Mouse (Mus musculus) CH12F3 (cell line): ENCODE measurements around the gene Gm9857.

Source experiments
- in situ Hi-C: fragments of 300-500 bp; cut with MboI; formaldehyde crosslinking; loops from 2 replicates; pipeline ENCODE4 v1.14.3; 2020; ENCODE audit warnings: low sequenced_read_pairs

Gene Gm9857

DNA sequence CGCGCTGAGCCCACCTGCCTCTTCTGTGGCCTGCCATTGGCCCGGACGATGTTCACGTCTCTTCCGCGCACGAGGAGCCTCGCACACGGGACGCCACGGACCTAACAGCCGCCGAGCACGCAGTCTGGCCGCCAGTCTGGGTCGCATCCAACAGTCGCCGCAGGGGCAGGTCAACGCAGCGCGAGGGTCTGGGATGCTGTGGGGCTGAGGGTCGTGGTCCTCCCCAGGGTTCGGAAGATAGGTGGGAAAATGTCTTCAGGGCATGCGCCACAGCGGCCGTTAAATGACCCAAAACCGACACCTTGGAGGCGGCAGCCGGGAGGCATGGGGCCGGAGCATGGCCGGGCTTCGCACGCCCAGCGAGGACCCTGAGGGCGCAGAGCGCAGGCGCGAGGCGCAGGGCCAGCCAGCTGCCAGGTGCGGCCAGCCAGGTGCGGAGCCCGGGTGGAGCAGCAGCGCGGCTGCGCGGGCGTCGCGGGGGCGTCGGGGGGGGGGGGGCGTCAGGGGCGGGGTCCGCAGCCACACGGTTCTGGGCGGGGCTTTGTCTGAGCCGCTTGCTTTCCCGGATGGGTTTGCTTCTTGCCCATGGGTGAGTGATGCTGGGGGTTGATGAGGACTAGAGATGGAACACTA is at the start of gene Gm9857:
TSS of gene Gm9857 (minus strand) at position 445 of the 633 bp plus-strand sequence.
- in situ Hi-C loops = no loop called here

DNA sequence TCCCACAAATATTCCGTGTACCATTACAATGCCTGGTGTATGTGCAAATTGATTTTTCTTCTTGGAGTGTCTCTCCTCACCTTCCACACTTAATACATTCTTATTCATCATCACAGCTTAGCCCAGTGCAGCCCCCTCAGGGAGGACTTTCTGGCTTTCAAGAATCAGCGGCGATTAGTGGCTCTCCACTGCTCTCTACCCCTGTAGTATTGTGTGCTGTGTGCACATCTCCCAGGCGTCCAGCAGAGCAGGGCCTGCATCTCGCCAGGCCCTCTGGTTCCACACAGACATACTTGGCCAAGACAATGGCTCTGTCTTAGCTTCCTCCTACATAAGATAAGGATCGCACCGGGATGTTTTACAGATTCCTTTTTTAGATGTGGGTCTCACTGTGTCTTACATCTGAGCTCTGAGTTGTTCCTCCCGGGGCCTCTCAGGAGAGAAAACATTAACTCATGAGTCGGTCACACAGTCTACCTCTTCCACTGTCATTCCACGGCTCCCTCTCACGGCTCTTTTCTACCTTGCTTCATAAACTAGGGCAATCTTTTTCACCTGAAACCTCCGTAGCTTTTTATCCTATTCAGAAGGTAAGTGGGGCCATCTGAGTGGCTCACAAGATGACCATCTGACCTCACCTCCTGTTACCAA is 46.9 kb upstream of the Gm9857 start:
- in situ Hi-C loops = no loop called here

DNA sequence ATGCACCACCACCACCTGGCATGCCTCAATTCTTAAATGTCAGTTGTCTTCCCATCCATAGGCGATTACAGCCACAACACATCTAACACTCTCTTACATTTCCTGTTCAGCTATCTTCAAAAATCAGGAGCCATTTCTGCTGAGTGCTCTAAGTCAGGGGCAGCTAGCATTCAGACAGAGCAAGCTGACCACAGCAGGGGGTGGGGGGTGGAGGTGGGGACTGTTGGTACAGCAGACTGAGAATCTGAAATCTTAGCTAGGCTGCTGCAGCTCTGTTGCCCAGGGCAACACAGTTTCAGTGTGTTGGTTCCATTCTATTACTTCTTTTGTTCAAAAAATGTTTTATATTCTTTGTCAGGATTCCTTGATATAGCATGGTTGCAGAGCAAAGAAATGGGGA is 46.3 kb upstream of the Gm9857 start:
- in situ Hi-C loops = no loop called here

DNA sequence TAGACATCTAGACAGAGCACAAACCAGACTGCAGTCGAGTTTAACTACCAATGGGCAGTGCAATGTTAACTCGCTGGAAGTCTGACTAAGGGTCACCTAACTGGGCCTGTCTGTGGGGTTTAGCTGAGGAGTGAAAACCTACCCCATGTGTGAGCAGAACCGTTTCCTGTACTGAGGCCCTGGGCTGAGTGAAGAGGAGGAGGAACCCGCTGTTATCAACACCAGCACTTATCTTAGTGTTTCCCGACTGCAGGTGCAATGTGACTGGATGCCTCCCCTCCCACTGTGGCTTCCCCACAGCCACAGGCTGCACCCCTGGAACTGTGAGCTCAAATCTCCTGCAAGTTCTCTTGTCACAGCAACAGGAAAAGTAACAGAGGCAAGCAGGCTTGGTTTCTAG is 43.7 kb upstream of the Gm9857 start:
- in situ Hi-C loops = no loop called here

DNA sequence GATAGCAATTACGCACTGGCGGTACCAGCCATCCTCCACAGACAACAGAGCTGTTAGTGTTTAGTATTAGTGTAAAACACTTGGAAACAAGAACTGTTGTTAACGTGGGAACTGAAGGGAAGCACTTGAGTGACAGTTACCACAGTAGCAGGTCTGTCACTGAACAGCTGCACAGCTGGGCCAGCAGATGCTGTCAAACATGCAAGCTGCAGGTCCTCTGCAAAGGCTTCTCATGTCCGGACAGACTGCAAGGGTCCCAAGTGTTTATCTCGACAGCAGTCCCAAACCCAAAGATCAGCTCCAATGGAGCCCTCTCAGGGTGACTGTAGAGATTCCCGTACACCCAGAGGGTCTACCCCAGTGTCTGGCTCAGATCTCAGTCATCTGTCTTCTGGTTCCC is 41.7 kb upstream of the Gm9857 start:
- in situ Hi-C loops = no loop called here

DNA sequence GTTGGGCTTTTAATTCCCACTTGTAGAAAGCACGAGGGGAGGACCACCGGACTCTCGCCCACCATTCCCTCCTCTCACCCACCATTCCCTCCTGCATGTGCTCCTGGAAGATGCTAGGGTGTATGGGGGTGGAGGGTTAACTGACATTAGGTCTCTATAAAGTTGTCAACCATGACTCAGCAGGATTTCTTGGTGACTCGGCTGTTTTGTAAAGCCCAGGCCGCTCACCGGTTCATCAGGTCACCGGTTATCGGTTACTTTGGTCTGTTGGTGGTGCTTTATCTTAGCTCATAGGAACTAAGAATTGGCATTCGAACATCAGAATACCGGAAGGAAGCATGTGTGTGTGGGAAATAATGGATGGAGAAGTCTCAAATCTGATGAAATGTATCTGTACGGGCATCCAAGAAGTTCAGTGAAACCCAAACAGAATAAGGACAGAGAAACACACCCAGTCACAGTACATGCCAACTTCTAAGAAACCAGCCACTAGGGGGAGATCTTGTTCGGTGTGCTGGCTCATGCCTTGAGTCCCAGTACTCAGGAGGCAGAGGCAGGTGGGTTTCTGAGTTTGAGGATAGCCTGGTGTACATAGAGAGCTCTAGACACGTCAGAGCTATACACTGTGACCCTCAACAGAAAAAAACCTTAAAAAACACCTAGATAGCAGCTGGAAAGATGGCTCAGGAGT is 37.2 kb upstream of the Gm9857 start:
- in situ Hi-C loops = no loop called here

DNA sequence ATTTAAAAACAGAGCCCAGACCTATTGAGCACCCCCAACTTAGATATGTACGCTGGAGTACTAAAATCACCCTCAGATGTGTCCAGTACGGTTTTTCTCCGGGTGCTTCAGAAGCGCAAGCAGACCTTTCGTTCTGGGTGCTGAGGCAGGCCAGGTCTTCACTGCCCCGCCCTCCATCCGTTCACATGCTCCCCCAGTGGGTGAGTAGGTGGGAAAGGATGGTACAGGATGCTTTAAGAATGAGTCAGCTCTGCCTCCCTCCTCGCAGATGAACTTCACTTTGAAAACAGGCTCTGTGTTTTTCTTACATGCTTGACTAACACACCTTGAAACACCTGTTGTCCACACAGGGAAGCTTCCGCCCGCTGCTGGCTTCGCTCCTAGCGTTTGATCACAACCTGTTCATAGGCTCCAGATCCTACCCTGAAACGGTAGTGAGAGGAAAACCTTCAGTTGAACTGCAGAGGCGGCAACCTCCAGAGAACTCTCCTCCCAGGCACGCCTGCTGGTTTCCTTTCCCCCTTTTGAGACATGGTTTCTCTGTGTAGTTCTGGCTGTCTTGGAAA is 34.8 kb upstream of the Gm9857 start:
- in situ Hi-C loops = no loop called here

DNA sequence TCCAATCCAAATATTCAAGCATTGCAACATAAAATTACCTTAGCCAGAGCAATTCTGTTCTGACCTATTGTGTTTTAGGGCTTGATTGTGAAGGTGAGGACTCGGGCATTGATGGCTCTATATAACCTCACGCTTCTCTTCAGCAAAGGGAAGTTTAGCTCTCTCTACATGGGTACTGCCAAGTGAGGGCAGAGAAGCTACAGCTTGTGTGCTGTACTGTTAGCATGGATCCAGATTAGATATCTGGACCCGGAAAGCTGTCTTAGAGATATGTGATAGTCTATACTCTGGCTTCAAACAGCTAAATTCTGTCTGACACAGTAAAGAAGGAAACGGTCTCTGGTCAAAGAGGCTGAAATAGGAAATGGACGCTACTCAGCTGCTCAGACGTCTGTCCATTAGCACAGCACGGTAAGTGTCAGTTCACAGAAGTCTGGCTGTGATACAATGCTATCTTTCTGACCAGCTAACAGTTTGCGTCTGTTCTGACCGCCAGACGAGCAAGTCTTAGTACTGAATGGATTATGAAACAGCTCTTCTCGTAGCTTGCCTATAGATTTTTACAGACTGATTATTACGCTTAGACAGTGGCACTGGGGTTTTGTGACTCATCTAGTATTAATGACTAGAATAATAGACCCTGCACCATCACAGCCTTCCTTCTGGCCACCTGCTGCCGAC is 33.9 kb upstream of the Gm9857 start:
- in situ Hi-C loops = no loop called here

DNA sequence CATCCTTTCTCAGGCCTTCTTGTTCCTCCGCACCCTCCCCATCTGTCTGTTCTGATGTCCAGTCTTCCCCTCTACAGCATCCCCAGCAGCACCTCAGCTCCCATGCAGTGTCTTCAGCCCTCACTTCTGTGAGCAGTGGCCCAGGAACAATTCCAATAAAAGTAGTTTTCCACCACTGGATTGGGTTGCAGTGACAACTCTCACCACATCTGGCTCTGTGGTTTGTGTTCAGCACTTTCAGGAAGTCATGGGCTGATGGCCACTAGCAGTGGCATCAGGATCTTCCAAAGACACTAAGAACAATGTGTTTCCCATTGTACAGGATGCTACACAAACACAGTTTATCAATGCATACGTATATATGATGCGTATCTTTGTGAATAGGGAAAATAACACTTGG is 25.8 kb upstream of the Gm9857 start:
- in situ Hi-C loops = no loop called here

DNA sequence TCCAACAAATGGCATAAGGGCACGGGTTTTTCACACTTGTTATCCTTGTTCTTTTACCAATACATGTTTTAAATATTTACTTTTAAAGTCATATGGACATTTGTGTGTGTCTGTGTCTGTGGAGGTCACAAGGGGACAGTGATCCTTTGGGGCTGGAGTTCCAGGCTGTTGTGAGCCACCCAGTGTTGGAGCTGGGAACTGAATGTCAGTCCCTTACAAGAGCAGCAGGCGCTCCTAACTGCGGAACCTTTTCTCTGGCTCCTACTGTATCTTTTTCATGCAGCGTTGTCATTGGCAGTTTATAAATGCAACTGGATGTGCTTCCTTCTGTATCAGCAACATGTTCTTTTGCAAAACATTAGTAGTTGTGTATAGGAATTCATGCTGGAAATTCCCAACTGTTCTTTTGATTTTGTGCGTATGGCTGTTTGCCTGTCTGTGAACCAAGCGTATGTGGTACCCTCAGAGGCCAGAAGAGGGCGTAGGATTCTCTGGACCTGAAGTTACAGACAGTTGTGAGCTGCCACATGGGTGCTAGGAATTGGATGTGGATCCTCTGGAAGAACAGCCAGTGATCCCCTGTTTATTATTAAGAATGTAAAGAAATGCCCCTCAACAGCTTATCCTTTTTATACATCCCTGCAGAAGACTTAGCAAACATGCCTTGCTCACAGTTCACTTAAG is 24.3 kb upstream of the Gm9857 start:
- in situ Hi-C loops = no loop called here

DNA sequence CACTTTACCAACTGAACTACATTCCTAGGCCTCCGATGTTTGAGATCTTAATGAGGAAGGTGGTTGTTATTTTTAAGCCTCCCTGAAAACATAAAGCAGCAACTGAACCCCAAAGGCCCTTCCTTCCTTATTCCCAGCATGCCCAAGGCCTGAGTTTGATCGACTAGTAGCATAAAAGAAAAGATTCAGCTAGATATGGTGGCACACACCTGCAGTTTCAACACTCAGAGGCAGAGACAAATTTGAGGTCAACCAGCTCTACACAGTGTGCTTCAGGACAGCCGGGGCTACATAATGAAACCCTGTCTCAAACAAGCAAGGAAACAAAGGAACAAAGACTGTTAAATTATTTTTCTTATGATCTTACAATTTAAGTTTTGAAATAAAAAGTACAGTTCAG is 23.5 kb upstream of the Gm9857 start:
- in situ Hi-C loops = no loop called here

DNA sequence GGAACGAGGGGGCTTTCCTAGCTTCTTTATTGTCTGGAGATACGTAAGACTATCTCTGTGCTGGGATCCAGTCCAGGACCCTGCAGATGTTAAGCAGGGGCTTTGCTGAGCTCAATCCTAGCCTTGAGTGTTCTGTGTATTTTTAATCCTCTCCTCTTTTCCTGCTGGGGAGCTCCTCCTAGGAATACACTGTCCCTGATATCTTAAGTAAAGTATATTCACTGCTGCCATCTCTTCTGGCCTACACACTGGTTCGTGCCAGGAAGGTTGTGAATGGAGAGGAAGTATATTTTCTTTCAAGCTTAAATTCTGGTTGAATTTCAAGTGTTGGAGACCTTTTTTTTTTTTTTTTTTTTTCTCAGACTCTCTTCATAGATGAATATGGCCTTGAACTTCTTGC is 23.0 kb upstream of the Gm9857 start:
- in situ Hi-C loops = no loop called here

DNA sequence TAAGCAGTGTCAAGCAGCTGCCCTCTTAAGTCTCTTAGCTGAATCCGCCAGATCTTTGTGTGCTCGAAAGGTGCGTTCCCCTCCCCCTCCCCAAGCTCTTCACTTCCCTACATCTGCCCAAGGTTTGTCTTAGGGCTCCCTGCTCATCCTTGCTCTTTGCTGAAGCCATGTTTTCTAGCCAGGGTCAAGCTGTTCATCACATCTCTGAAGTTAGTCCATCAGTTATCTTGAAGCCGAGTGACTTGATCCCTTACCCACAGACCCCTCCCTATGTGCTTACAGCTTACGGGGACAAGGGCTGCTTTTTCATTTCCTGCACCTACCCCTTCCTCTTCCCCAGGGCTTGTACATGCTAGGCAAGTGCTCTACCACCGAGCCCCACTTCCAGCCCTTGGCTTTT is 21.4 kb upstream of the Gm9857 start:
- in situ Hi-C loops = no loop called here

DNA sequence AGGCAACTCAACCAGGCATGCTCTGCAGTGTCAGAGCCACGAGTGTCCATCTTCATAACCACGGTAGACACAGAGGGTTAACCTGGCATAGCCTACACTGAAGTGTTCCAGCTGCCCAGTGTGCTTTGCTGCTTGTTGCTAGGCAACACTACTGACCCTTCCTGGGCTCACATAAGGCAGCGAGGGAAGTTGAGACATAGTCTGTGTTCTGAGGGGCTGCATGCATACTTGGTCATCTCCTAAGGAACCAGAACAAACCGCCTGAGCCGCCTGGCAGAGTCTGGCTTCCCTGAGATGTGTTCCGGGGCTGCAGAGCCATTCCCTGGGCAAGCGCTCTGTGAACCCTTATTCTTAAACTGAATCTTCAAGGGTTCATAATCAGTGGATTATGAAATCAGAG is 21.0 kb upstream of the Gm9857 start:
- in situ Hi-C loops = no loop called here

DNA sequence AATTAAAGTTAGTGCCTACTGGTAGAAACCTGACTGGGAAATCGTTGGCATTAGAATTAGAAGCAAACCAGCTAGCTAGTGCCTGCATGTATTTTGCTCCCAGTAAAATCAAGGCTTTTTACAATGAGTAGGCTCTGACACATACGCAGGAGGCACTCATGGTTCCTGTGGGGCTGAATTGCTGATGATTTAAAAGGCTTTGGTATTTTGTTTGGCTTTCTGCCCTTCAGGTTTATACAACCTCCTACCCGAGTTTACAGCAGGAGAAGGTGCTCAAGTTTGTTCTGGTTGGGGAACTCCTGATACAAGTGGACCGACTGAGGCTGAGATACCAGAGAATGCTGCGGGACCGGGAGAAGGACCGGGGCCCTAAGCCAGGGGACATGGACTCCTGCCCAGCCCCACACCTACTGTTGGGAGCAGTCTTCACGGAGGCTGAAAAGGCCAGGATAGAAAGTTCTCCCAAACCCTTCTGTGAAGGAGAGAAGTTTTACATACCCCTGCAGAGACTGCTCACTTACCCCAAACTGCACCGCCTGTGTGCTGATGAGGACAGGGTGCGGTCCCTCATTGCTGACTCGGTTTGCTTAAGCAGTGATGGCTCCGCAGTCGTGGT is 19.5 kb upstream of the Gm9857 start:
- in situ Hi-C loops = no loop called here

DNA sequence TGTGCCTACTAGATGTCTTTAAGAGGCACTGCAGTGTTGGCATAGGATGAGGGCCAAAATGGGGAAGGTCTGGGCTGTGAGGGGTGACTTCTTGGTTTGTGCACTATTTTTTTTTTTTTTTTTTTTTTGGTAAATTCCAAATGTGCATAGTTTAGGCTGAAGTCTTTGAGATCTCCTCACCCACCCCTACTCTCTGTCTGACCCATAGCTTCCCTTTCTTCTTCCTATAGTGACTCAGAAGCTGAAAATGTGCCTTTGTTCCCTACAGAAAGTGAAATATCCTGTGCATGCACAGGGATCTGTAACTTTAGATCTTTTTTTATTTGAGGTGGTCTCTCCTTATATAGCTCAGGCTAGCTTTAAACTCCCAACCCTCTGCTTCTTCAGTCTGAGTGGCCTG is 17.7 kb upstream of the Gm9857 start:
- in situ Hi-C loops = no loop called here

DNA sequence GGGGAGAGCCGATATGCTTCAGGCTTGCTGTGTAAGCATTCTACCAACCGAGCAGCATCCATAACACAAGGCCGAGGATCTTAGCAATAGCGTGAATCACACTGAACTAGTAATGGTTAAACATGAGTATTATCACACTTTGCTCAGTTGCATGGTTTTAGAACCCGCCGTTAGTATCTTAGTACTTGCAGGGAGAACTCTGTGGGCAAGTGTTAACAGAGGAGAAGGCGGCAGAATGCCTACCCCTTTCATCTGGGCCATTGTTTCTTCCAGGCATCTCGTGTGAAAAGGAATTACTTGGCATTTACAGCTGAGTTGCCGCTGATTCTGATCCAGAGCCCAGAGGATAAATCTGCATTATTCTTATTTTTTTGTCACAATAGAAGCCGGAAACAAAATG is 751 bp upstream of the Gm9857 start:
- in situ Hi-C loops = no loop called here

DNA sequence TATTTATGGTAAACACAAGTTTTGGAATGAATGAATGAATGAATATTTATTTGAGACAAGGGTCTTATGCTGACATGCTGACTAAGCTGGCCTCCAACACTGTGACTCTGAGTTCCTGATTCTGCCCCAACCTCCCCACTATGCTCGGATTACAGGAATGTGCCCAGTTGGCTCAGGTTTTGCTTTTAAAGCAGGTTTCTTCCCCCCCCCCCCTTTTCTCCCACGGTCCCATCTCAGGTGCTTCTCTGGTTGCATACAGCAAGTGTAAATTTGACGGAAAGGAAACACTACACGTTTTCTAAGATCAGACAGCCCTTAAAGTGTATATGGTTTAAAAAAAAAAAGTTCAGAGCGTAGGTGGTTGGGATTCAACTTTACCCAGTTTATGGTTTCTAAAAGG is 672 bp downstream of the Gm9857 start, which contains the start of gene Henmt1:
TSS of gene Henmt1 (plus strand) at position 301 of the 400 bp plus-strand sequence.
- in situ Hi-C loops = no loop called here

DNA sequence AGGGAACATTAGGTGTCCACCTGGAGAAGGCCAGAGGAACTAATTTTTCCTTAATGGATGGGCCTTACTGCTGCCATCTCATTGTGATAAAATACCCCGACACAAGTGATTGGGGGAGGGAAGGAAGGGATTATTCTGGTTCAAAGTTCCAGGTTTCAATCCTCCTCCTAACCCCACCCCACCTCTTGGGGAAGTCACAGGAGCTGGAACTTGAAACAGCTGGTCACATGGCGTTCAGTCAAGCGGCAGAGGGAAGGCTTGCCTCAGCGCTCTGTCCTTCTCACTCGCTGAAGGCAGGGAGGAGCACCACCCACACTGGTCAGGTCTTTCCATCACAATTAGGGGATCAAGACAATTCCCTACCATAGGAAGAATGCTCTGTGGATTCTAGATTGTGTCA is 1.6 kb downstream of the Gm9857 start:
- in situ Hi-C loops = no loop called here

DNA sequence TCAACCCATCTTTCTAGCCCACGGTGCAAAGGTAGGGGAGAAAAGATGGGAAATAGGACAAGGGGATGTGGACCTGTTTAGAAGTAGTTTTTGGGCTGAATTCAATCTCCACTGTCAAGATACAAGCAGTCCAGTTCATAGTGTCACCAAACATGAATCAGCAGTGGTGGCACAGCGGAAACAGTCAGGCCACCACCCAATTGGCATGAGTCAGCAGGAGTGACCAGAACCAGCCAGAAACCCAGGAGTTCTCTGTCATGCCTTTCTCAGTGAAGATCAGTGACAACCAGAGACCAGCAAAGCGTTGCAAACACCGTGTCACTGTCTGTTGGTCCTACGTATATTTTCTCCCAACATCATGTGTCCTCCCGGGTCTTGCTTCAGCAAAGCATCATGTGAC is 6.7 kb downstream of the Gm9857 start:
- in situ Hi-C loops = no loop called here
